Mouse (Mus musculus): Measurements from ENCODE around the gene Spaca4. TPM values are rescaled to one million over a fixed set of nuclear protein-coding genes. Genes with fewer than 3 reads are reported as not detected.

Gene Spaca4
- total and polyA plus RNA-seq, 2 experiments from 2014 or later, result not detected

- 1% methylated on average over 7 of the region's 7 CpGs for WGBS
- no peak for TF ChIP-seq CTCF (IDR thresholded peaks at IDR 0.05)
- no peak for ATAC-seq (ENCODE audit: low FRiP score)
- peak overlapping the region; percentile 81 for H3K4me2 ChIP-seq (ENCODE audit: low read depth, low read length, poor library complexity, severe bottlenecking)
- DNase-seq (ENCODE audit: low spot score), result no peak
- peak overlapping the region; percentile 91; the same call in 1 of the 2 replicates for H3K27ac ChIP-seq (ENCODE audit: low read depth, low read length)
- peak overlapping the region; percentile 61 for H3K4me3 ChIP-seq (ENCODE audit: low read depth, low read length)
- H3K4me1 ChIP-seq (ENCODE audit: insufficient read depth, low read length), result peaks cover 33% of the 10 kb centered on the region
- peaks cover 7% of the 10 kb centered on the region for H3K36me3 ChIP-seq (ENCODE audit: insufficient read depth, low read length)
- H3K27me3 ChIP-seq (ENCODE audit: insufficient read depth, low read length), result no peaks in the 10 kb centered on the region
- peak overlapping the region; percentile 71 for H3K9ac ChIP-seq (replicated peaks; ENCODE audit: low read length, poor library complexity, severe bottlenecking)
- no peaks in the 10 kb centered on the region for H3K9me3 ChIP-seq (ENCODE audit: low read length)
Measured at GRCm38 (mm10) chr7:45705873-45706281, 19.7 kb downstream of the Spaca4 start.

GRCm38 (mm10) chr7:45705443-45705864 is 20.2 kb downstream of the Spaca4 start:
- TF ChIP-seq CTCF (IDR thresholded peaks at IDR 0.05), result no peak
- Histone ChIP-seq H3K4me3 (ENCODE audit: low read depth, low read length) (peak overlapping the region; percentile 61), H3K27me3 (ENCODE audit: insufficient read depth, low read length) (no peaks in the 10 kb centered on the region), H3K36me3 (ENCODE audit: insufficient read depth, low read length) (peaks cover 2% of the 10 kb centered on the region), H3K4me2 (ENCODE audit: low read depth, low read length, poor library complexity, severe bottlenecking) (peak overlapping the region; percentile 81), H3K27ac (ENCODE audit: low read depth, low read length) (peak overlapping the region; percentile 91), H3K9ac (replicated peaks; ENCODE audit: low read length, poor library complexity, severe bottlenecking) (peak overlapping the region; percentile 71), H3K9me3 (ENCODE audit: low read length) (no peaks in the 10 kb centered on the region), H3K4me1 (ENCODE audit: insufficient read depth, low read length) (peaks cover 33% of the 10 kb centered on the region)
- ATAC-seq (ENCODE audit: low FRiP score) (no peak), DNase-seq (ENCODE audit: low spot score) (no peak)
- WGBS, result under 1% methylated on average over 21 of the region's 21 CpGs

- H3K27me3 ChIP-seq (ENCODE audit: insufficient read depth, low read length), result no peaks in the 10 kb centered on the region
- WGBS, result under 1% methylated on average over 36 of the region's 36 CpGs
- H3K9me3 ChIP-seq (ENCODE audit: low read length), result no peaks in the 10 kb centered on the region
- peak within 1 kb of the TSS; percentile 91 for H3K27ac ChIP-seq (ENCODE audit: low read depth, low read length)
- peaks cover 32% of the 10 kb centered on the region for H3K4me1 ChIP-seq (ENCODE audit: insufficient read depth, low read length)
- no peaks in the 10 kb centered on the region for H3K36me3 ChIP-seq (ENCODE audit: insufficient read depth, low read length)
- H3K9ac ChIP-seq (replicated peaks; ENCODE audit: low read length, poor library complexity, severe bottlenecking), result peak within 1 kb of the TSS; percentile 71
- DNase-seq (ENCODE audit: low spot score) (peak; percentile 100), ATAC-seq (ENCODE audit: low FRiP score) (peak; percentile 80)
- no peak for TF ChIP-seq CTCF (IDR thresholded peaks at IDR 0.05)
- peak within 1 kb of the TSS; percentile 61 for H3K4me3 ChIP-seq (ENCODE audit: low read depth, low read length)
- peak within 1 kb of the TSS; percentile 81 for H3K4me2 ChIP-seq (ENCODE audit: low read depth, low read length, poor library complexity, severe bottlenecking)
Measured at GRCm38 (mm10) chr7:45704730-45705442, 20.7 kb downstream of the Spaca4 start, which contains the start of gene Dbp. TSS of gene Dbp (plus strand) at chr7:45705088.

- Histone ChIP-seq H3K4me1 (ENCODE audit: insufficient read depth, low read length) (peaks cover 25% of the 10 kb centered on the region), H3K9ac (replicated peaks; ENCODE audit: low read length, poor library complexity, severe bottlenecking) (peak overlapping the region; percentile 66), H3K27ac (ENCODE audit: low read depth, low read length) (peak overlapping the region; percentile 91), H3K4me3 (ENCODE audit: low read depth, low read length) (peak overlapping the region; percentile 61), H3K9me3 (ENCODE audit: low read length) (no peaks in the 10 kb centered on the region), H3K36me3 (ENCODE audit: insufficient read depth, low read length) (no peaks in the 10 kb centered on the region), H3K27me3 (ENCODE audit: insufficient read depth, low read length) (no peaks in the 10 kb centered on the region), H3K4me2 (ENCODE audit: low read depth, low read length, poor library complexity, severe bottlenecking) (peak overlapping the region; percentile 81)
- TF ChIP-seq CTCF (IDR thresholded peaks at IDR 0.05), result no peak
- DNase-seq (ENCODE audit: low spot score), result peak; percentile 95
- ATAC-seq (ENCODE audit: low FRiP score), result peak; percentile 73
- WGBS, result under 1% methylated on average over 13 of the region's 13 CpGs
Measured at GRCm38 (mm10) chr7:45704046-45704559, 21.5 kb downstream of the Spaca4 start.

GRCm38 (mm10) chr7:45703521-45704033 is 22.0 kb downstream of the Spaca4 start:
- peak overlapping the region; percentile 91 for H3K27ac ChIP-seq (ENCODE audit: low read depth, low read length)
- no peak for TF ChIP-seq CTCF (IDR thresholded peaks at IDR 0.05)
- H3K27me3 ChIP-seq (ENCODE audit: insufficient read depth, low read length), result no peaks in the 10 kb centered on the region
- H3K4me1 ChIP-seq (ENCODE audit: insufficient read depth, low read length), result peaks cover 29% of the 10 kb centered on the region
- ATAC-seq (ENCODE audit: low FRiP score) (no peak), DNase-seq (ENCODE audit: low spot score) (no peak)
- H3K9me3 ChIP-seq (ENCODE audit: low read length), result no peaks in the 10 kb centered on the region
- peak overlapping the region; percentile 61 for H3K4me3 ChIP-seq (ENCODE audit: low read depth, low read length)
- H3K36me3 ChIP-seq (ENCODE audit: insufficient read depth, low read length), result no peaks in the 10 kb centered on the region
- WGBS, result 32% methylated on average over 12 of the region's 12 CpGs
- H3K4me2 ChIP-seq (ENCODE audit: low read depth, low read length, poor library complexity, severe bottlenecking), result peak overlapping the region; percentile 81
- H3K9ac ChIP-seq (replicated peaks; ENCODE audit: low read length, poor library complexity, severe bottlenecking), result peak overlapping the region; percentile 66

Data from midbrain, postnatal 0 days (tissue).